Mouse (Mus musculus): ENCODE results near the gene Ugt1a5. TPM values are rescaled to one million over a fixed set of nuclear protein-coding genes. Genes with fewer than 3 reads are reported as not detected.
"Not testable (repeated sequence)": the region's sequence is repeated elsewhere in the genome, so short reads cannot be mapped to it uniquely, and the experiment has no call there.

Ugt1a5 gene
- polyA plus RNA-seq, 1 experiment from 2014 or later, result not detected

DNA sequence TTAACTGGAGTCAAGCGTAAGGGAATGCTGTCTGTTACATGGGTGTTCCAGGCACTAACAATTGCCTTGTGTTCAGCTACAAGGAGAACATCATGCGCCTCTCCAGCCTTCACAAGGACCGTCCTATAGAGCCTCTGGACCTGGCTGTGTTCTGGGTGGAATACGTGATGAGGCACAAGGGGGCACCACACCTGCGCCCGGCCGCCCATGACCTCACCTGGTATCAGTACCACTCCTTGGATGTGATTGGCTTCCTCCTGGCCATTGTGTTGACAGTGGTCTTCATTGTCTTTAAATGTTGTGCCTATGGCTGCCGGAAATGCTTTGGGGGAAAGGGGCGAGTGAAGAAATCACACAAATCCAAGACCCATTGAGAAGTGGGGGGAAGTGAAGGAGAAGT is 52.2 kb downstream of the Ugt1a5 start:
- no peak overlapping the region for H3K4me2 ChIP-seq (replicated peaks)
- ATAC-seq (replicated peaks), result no peak
- no peak overlapping the region for H3K9ac ChIP-seq (replicated peaks)

DNA sequence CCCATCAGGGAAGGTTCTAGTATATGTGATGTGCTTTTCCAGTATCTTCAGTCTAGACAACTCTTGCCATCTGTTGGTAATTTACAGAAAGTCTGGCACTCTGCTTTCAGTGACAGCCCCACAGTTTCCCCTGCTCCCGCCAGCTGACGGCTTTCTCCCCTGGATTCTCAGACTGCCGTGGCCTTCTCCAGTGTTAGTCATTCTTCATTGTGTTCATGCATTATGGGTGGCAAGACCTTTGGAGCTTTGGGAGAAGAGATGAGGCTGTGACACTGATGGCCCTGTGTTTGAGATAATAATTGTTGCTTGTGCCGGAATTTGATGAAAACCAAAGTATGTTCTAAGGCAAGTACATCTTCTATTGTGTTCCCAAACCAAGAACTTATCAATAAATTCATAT is 52.8 kb downstream of the Ugt1a5 start:
- no peak overlapping the region for H3K4me3 ChIP-seq
- WGBS, result 52% methylated on average over 4 of the region's 4 CpGs
- H3K36me3 ChIP-seq, result no peaks in the 10 kb centered on the region
- H3K4me2 ChIP-seq (replicated peaks), result no peak overlapping the region
- H3K27me3 ChIP-seq, result no peaks in the 10 kb centered on the region
- peaks cover 38% of the 10 kb centered on the region for H3K9me3 ChIP-seq
- ATAC-seq (replicated peaks), result no peak
- H3K4me1 ChIP-seq, result no peaks in the 10 kb centered on the region
- no peak overlapping the region for H3K27ac ChIP-seq (replicated peaks)
- H3K9ac ChIP-seq (replicated peaks), result no peak overlapping the region

More for the DNA sequence above, 52.2 kb downstream of the Ugt1a5 start:
- Histone ChIP-seq H3K27ac (replicated peaks) (no peak overlapping the region), H3K27me3 (no peaks in the 10 kb centered on the region), H3K9me3 (peaks cover 44% of the 10 kb centered on the region), H3K4me1 (no peaks in the 10 kb centered on the region), H3K36me3 (no peaks in the 10 kb centered on the region), H3K4me3 (no peak overlapping the region)
- 77% methylated on average over 9 of the region's 9 CpGs for WGBS

DNA sequence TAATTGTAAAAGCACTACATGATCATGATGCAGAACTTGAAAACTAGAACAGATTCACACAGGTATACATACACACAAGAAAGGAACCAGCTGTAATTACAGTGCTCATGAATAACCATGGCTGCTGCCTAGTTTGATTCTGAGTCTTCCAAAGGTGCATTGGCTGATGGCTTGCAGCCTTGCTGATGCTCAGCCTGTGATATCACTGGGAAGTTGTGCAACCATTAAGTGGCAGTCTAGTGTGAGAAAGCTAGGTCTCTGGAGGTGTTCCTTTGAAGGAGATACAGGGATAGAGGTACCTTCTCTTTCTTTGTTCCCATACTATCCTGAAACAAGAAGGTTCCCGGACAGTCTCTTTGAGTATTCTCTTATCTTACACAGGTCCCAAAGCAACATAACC is 53.2 kb downstream of the Ugt1a5 start:
- WGBS, result 20% methylated on average over 1 of the region's 1 CpGs
- H3K36me3 ChIP-seq, result no peaks in the 10 kb centered on the region
- H3K27ac ChIP-seq (replicated peaks), result no peak overlapping the region
- peaks cover 34% of the 10 kb centered on the region for H3K9me3 ChIP-seq
- no peak overlapping the region for H3K9ac ChIP-seq (replicated peaks)
- H3K4me3 ChIP-seq, result no peak overlapping the region
- no peak overlapping the region for H3K4me2 ChIP-seq (replicated peaks)
- no peaks in the 10 kb centered on the region for H3K4me1 ChIP-seq
- H3K27me3 ChIP-seq, result no peaks in the 10 kb centered on the region
- no peak for ATAC-seq (replicated peaks)

DNA sequence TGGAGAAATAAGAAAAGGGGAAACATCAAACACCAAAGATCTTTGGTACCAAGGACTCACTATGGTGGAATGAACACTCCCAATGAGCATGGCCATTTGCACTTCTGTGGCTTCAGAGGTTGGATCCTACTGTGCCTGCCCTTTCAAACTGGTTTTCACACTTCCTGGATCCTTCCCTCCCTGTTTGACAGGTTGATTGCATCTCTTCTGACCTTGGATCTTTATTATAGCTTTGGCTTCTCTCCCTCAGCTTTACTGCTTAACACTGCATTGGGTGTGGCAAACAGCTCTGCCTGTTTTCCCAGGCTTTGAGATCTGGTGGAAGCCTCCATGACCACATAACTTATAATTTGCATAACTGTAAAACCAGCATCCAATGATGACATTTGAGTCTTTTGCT is 54.5 kb downstream of the Ugt1a5 start:
- Histone ChIP-seq H3K36me3 (no peaks in the 10 kb centered on the region), H3K27me3 (no peaks in the 10 kb centered on the region), H3K9me3 (peaks cover 24% of the 10 kb centered on the region), H3K27ac (replicated peaks) (no peak overlapping the region), H3K4me3 (no peak overlapping the region), H3K4me1 (no peaks in the 10 kb centered on the region), H3K9ac (replicated peaks) (no peak overlapping the region), H3K4me2 (replicated peaks) (no peak overlapping the region)
- ATAC-seq (replicated peaks), result no peak

DNA sequence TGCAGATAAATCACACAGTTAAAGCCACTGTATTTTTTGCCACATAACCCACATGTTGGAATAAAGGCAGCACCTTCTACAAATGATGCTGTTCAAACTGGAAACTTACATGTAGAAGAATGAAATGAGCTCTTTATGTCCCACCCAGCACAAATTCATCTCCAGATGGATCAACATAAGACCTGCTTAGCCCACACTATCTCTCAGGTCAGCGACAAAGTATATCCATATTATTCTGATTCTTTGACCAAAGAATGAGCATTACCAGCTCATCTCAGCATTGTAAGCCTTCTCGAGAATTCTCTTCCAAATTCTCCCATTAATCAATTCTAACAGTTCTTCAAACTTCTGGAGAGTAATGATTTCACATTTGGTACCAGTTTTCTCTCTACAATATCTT is 56.4 kb downstream of the Ugt1a5 start:
- ATAC-seq (replicated peaks), result no peak
- Histone ChIP-seq H3K9ac (replicated peaks) (no peak overlapping the region), H3K36me3 (no peaks in the 10 kb centered on the region), H3K4me2 (replicated peaks) (no peak overlapping the region), H3K27ac (replicated peaks) (no peak overlapping the region), H3K9me3 (peaks cover 27% of the 10 kb centered on the region), H3K4me3 (no peak overlapping the region), H3K4me1 (no peaks in the 10 kb centered on the region), H3K27me3 (no peaks in the 10 kb centered on the region)
- WGBS, result 57% methylated on average over 2 of the region's 2 CpGs

DNA sequence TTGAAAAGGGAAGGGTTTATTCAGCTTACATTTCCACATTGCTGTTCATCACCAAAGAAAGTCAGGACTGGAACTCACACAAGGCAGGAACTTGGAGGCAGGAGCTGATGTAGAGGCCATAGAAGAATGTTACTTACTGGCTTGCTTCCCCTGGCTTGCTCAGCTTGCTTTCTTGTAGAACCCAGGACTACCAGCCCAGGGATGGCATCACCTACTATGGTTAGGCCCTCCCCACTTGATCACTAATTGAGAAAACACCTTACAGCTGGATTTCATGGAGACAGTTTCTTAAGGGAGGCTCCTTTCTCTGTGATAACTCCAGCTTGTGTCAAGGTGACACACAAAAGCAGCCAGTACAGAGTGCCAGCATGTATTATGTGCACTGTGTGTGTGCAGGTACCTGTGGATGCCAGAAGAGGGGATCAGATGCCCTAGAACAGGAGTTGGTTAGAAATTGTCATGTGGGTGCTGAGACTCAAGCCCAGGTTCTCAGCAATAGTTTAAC is 57.3 kb downstream of the Ugt1a5 start:
- not testable (repeated sequence) for H3K4me3 ChIP-seq; H3K9ac ChIP-seq (replicated peaks); H3K4me2 ChIP-seq (replicated peaks); ATAC-seq (replicated peaks); H3K36me3 ChIP-seq; H3K27ac ChIP-seq (replicated peaks); H3K4me1 ChIP-seq; H3K27me3 ChIP-seq
- H3K9me3 ChIP-seq, result peaks cover 31% of the 10 kb centered on the region

DNA sequence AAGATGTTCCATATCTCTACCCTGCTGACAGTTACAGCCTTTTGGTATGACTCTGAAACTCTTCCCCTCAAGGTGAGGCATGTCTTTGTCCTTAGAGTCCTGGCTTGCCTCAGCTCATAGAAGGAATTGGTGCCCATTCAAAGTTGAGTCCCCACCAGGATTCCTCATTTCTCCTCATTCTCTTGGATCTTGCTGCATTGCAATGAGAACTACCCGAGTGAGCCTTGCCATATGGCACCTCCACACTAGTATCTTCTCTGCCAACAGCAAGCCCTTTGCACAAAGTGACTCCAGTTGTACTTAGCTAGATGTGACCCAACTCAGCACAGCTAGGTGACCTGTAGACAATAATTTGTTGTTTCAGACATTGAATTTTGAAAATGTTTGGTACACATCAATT is 57.8 kb downstream of the Ugt1a5 start:
- 51% methylated on average over 1 of the region's 1 CpGs for WGBS
- Histone ChIP-seq H3K9ac (replicated peaks) (no peak overlapping the region), H3K27ac (replicated peaks) (no peak overlapping the region), H3K4me3 (no peak overlapping the region), H3K4me2 (replicated peaks) (no peak overlapping the region), H3K9me3 (peaks cover 36% of the 10 kb centered on the region), H3K36me3 (no peaks in the 10 kb centered on the region), H3K27me3 (no peaks in the 10 kb centered on the region), H3K4me1 (no peaks in the 10 kb centered on the region)
- no peak for ATAC-seq (replicated peaks)

DNA sequence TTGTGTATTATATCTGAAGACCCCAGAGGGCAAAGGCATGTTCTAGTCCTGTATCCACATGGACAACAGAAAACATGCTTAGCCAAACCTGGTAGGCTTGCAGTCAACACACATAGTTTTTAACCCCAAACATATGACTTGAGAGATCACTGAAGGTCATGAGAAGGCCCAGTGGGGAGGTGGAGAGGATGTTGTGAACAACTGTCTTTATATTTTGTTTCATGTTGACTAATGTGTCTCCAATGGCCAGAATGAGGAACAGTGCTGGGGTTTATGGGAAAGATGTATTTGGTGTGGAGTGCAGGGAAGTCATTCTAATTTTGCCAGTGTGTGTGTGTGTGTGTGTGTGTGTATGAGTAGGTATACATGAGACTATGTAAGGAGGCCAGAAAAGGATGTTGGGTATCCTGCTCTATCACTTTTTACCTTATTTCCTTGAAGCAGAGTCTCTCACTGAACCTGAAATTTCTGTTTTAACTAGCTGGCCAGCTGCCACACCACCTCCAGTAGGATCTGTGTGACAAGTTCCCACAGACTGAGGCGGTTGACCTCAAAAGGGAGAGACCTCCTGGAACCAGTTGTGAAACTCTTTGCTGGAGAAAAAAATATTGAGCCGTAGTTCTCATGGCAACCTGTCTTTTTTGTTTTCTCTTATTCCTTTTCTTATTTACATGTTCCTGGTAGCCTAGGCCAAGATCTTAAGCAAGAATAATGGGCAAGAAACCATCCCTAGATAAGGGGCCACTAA is 58.4 kb downstream of the Ugt1a5 start:
- no peaks in the 10 kb centered on the region for H3K4me1 ChIP-seq
- no peak overlapping the region for H3K27ac ChIP-seq (replicated peaks)
- 70% methylated on average over 2 of the region's 2 CpGs for WGBS
- no peak overlapping the region for H3K9ac ChIP-seq (replicated peaks)
- H3K4me2 ChIP-seq (replicated peaks), result no peak overlapping the region
- peaks cover 42% of the 10 kb centered on the region for H3K9me3 ChIP-seq
- H3K27me3 ChIP-seq, result no peaks in the 10 kb centered on the region
- ATAC-seq (replicated peaks), result no peak
- H3K36me3 ChIP-seq, result no peaks in the 10 kb centered on the region
- no peak overlapping the region for H3K4me3 ChIP-seq

DNA sequence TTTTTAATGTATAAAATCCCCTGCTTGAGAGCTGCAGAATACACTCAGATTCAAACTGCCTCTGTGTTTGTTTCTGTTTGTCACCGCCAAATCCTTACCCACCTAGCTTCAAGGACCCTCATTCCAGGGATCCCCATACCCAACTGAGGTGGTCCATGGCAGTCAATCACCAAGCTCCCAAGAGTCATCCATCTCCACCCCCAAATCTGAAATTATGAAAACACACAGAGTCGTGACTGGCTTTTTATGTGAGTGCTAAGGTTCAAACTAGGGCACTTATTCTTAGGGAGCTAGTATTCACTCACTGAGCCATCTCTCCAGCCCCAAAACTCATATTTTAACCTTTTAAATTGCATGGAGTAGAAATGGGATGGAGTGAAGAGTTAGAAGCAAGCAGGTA is 59.5 kb downstream of the Ugt1a5 start:
- H3K9ac ChIP-seq (replicated peaks); H3K36me3 ChIP-seq; H3K4me3 ChIP-seq; H3K27me3 ChIP-seq; H3K27ac ChIP-seq (replicated peaks); ATAC-seq (replicated peaks); H3K4me2 ChIP-seq (replicated peaks); H3K4me1 ChIP-seq: not testable (repeated sequence)
- H3K9me3 ChIP-seq, result peaks cover 52% of the 10 kb centered on the region
- 37% methylated on average over 2 of the region's 2 CpGs for WGBS

DNA sequence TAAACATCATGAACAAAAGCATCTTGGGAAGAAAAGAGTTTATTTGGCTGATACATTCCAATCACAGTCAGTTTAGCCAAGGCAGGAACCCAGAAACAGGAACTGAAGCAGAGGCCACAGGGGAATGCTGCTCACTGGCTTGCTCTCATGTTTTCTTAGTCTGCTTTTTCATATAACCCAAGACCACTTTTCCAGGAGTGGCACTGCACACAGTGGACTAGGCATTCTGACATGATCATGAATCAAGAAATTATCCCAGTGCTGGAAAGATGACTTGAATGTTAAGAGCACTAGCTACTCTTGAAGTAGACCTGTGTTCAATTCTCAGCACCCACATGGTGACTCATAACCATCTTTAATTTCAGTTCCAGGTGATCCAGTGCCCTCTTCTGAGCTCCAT is 59.9 kb downstream of the Ugt1a5 start:
- no peak overlapping the region for H3K27ac ChIP-seq (replicated peaks)
- H3K9ac ChIP-seq (replicated peaks), result no peak overlapping the region
- no peaks in the 10 kb centered on the region for H3K27me3 ChIP-seq
- ATAC-seq (replicated peaks), result no peak
- H3K36me3 ChIP-seq, result no peaks in the 10 kb centered on the region
- no peaks in the 10 kb centered on the region for H3K4me1 ChIP-seq
- H3K4me3 ChIP-seq, result no peak overlapping the region
- peaks cover 56% of the 10 kb centered on the region for H3K9me3 ChIP-seq
- H3K4me2 ChIP-seq (replicated peaks), result no peak overlapping the region

DNA sequence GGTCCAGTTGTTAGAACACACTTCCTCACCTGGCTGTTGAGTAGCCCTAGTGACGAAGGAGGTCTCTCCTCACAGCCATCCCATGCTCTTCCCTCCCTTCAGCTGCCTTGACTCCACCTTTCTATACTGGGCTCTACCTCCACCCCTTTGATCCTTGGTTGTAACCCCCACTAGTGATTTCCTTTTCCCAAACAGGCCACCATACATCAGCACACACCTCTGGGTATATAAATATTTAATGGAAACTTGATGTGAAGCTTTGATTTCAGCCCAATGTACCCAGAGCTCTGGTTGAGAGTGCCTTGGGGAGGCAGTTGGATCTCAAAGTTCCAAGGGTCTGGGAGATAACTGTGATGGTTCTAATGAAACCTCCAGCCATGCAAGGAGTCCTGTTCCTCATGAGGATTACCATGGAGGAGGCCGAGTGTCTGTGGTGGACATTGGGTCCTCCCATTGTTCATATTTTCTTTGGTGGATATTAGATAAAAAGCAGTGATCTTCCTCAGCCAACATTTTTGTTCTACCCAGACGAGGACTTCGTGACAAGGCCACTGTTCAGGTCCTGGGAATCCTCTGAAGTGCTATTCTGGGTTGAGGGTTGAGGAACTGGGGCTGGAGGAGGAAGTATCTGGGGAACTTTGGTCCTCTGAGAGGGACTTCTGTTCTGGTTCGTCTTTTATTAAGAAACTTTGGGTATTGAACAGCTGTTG is 61.0 kb downstream of the Ugt1a5 start, which contains the start of gene Mroh2a:
Mroh2a (plus strand) TSS at position 317 of the 710 bp plus-strand sequence.
- Histone ChIP-seq H3K9me3 (peaks cover 67% of the 10 kb centered on the region), H3K4me3 (no peak within 1 kb of the TSS)
- 54% methylated on average over 5 of the region's 5 CpGs for WGBS

DNA sequence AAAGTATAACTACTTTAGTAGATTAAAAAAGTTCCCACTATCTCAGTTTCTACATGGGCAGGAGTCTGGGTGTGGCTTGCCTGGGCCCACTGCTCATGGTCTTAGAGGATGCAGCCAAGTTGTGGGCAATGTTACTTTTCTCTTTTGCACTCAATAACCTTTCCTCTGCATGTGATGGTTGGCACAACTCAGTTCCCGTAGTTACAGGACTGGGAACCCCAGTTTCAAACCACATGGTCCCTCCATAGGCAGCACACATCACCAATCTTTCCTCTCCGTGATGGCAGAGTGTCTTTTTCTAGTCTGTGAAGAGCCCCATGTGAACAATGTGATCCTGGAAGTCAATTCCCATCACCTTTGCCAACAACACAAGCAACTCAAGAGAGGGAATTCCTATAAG is 61.7 kb downstream of the Ugt1a5 start:
- H3K4me1 ChIP-seq, result no peaks in the 10 kb centered on the region
- H3K27me3 ChIP-seq, result no peaks in the 10 kb centered on the region
- H3K4me3 ChIP-seq, result no peak overlapping the region
- peaks cover 71% of the 10 kb centered on the region for H3K9me3 ChIP-seq
- no peak for ATAC-seq (replicated peaks)
- H3K9ac ChIP-seq (replicated peaks), result no peak overlapping the region
- H3K27ac ChIP-seq (replicated peaks), result no peak overlapping the region
- 56% methylated on average over 2 of the region's 2 CpGs for WGBS
- H3K36me3 ChIP-seq, result no peaks in the 10 kb centered on the region
- no peak overlapping the region for H3K4me2 ChIP-seq (replicated peaks)

More for the DNA sequence above, 61.0 kb downstream of the Ugt1a5 start, which contains the start of gene Mroh2a:
- Histone ChIP-seq H3K27ac (replicated peaks) (no peak within 1 kb of the TSS), H3K4me1 (no peaks in the 10 kb centered on the region), H3K4me2 (replicated peaks) (no peak within 1 kb of the TSS), H3K27me3 (no peaks in the 10 kb centered on the region), H3K9ac (replicated peaks) (no peak within 1 kb of the TSS), H3K36me3 (no peaks in the 10 kb centered on the region)
- ATAC-seq (replicated peaks), result no peak

All from forebrain, embryonic 15.5 days (tissue).